16 mouse cellular contexts compared by ENCODE assay signal in the genomic region with DNA sequence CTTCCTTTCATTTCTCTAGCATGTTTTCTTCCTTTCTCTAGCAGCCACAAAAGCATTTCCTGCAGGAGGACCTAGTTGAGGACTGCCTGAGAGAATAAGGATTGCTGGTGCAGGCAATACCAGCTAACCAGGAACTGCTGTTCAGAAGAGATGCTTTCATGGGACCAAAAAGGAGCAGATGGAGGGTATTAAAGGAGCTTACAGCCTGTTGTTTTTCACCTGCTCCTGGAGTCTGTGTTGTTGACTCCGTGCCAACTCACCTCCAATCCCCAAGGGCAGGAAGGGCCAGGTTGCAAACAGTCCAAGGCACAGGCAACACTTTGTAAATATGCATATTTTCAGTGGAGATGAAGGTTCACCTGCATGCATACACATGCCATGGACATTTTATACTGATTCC.
A peak's percentile ranks its signal among the peaks of the same experiment; 100 is the strongest.
DNase-seq lines count a peak whose midpoint lies in the region; ATAC-seq and TF ChIP-seq lines count a peak whose summit lies in the region.
"Had no signal": no experiment of that assay in that cellular context is flagged by ENCODE, and none has a peak within 500 bp of the region (broad histone marks: within the 10 kb centered on the region; RNA-seq: fewer than 3 reads in every experiment).

No protein-coding gene starts in this region.

- no peaks in the 10 kb centered on the region for H3K36me3 ChIP-seq in kidney, embryonic 16.5 days (ENCODE audit: insufficient read depth, low read length)
- H3K36me3 ChIP-seq in forebrain, embryonic 16.5 days (ENCODE audit: control insufficient read depth, insufficient read depth), result no peaks in the 10 kb centered on the region
- H3K36me3 ChIP-seq: heart, embryonic 13.5 days; intestine, embryonic 15.5 days; lung, embryonic 15.5 days had no signal

- no peaks in the 10 kb centered on the region for H3K9me3 ChIP-seq in kidney, embryonic 16.5 days (ENCODE audit: low read length)
- H3K9me3 ChIP-seq in forebrain, embryonic 16.5 days (ENCODE audit: control insufficient read depth, low read length), result no peaks in the 10 kb centered on the region
- H3K9me3 ChIP-seq: heart, embryonic 13.5 days; intestine, embryonic 15.5 days; lung, embryonic 15.5 days had no signal

- whole genome bisulfite sequencing in kidney, embryonic 16.5 days, result 65% methylated on average over 1 of the region's 1 CpGs
- WGBS in forebrain, embryonic 16.5 days, result 57% methylated on average over 1 of the region's 1 CpGs
- 54% methylated on average over 1 of the region's 1 CpGs for WGBS in lung, adult 2 months

- H3K4me3 ChIP-seq in kidney, embryonic 16.5 days (ENCODE audit: low read length), result no peak overlapping the region
- H3K4me3 ChIP-seq in forebrain, embryonic 16.5 days (replicated peaks; ENCODE audit: low read length), result no peak overlapping the region
- H3K4me3 ChIP-seq in lung, adult 2 months (replicated peaks; ENCODE audit: extremely low read depth, low read depth, low read length), result no peak overlapping the region
- H3K4me3 ChIP-seq: heart, embryonic 13.5 days; intestine, embryonic 15.5 days; lung, embryonic 15.5 days had no signal

- peak; percentile 33 for DNase-seq in kidney, adult 18-20 months
- DNase-seq in cerebellum, adult 18-20 months, result peak; percentile 20 to 21
- no peak for DNase-seq in lung, adult 2 months
- no peak for DNase-seq in ovary, postnatal 10 days (ENCODE audit: low spot score)
- no peak for DNase-seq in lung, postnatal 10 days
- DNase-seq: adrenal gland, adult 8-10 months; liver; right cerebral cortex, postnatal 14 days; thymus, postnatal 4 days had no signal

- H3K4me1 ChIP-seq in kidney, embryonic 16.5 days (ENCODE audit: insufficient read depth, low read length), result no peaks in the 10 kb centered on the region
- no peaks in the 10 kb centered on the region for H3K4me1 ChIP-seq in forebrain, embryonic 16.5 days (replicated peaks; ENCODE audit: control insufficient read depth, insufficient read depth, low read length)
- no peaks in the 10 kb centered on the region for H3K4me1 ChIP-seq in lung, adult 2 months (ENCODE audit: control insufficient read depth, insufficient read depth, low read length)
- H3K4me1 ChIP-seq: heart, embryonic 13.5 days; intestine, embryonic 15.5 days; lung, embryonic 15.5 days had no signal

- H3K27ac ChIP-seq in kidney, embryonic 16.5 days (ENCODE audit: low read length), result no peak overlapping the region
- H3K27ac ChIP-seq in forebrain, embryonic 16.5 days (ENCODE audit: low read length), result peak overlapping the region; percentile 37; the same call in 1 of the 2 replicates
- H3K27ac ChIP-seq: heart, embryonic 13.5 days; intestine, embryonic 15.5 days; lung, embryonic 15.5 days; stomach, postnatal 0 days had no signal

- H3K4me2 ChIP-seq in kidney, embryonic 16.5 days (replicated peaks; ENCODE audit: low read depth, low read length), result no peak overlapping the region
- H3K4me2 ChIP-seq in forebrain, embryonic 16.5 days (ENCODE audit: low read length), result no peak overlapping the region
- H3K4me2 ChIP-seq: heart, embryonic 13.5 days; intestine, embryonic 15.5 days; lung, embryonic 15.5 days had no signal

- ATAC-seq in kidney, embryonic 16.5 days (ENCODE audit: low FRiP score, low TSS enrichment), result no peak
- peak; percentile 56 for ATAC-seq in cerebellum, adult (ENCODE audit: insufficient number of reproducible peaks, low FRiP score, low TSS enrichment)
- ATAC-seq in forebrain, embryonic 16.5 days, result no peak
- ATAC-seq: intestine, embryonic 15.5 days had no signal

- TF ChIP-seq CTCF in lung, adult 2 months (IDR thresholded peaks at IDR 0.05; ENCODE audit: insufficient read depth, low read length), result no peak

- no peaks in the 10 kb centered on the region for H3K27me3 ChIP-seq in kidney, embryonic 16.5 days (ENCODE audit: insufficient read depth, low read length)
- H3K27me3 ChIP-seq in forebrain, embryonic 16.5 days (replicated peaks; ENCODE audit: control insufficient read depth, insufficient read depth, low read length), result no peaks in the 10 kb centered on the region
- H3K27me3 ChIP-seq: heart, embryonic 13.5 days; intestine, embryonic 15.5 days; lung, embryonic 15.5 days had no signal

- no peak for TF ChIP-seq POLR2A in lung, adult 2 months (IDR thresholded peaks at IDR 0.05; ENCODE audit: borderline replicate concordance, extremely low read depth, low read depth, low read length)

- H3K9ac ChIP-seq in kidney, embryonic 16.5 days (replicated peaks; ENCODE audit: low read length), result no peak overlapping the region
- no peak overlapping the region for H3K9ac ChIP-seq in forebrain, embryonic 16.5 days (replicated peaks; ENCODE audit: low read depth, low read length)
- H3K9ac ChIP-seq: heart, embryonic 13.5 days; intestine, embryonic 15.5 days; lung, embryonic 15.5 days had no signal

Comparison
In these comparisons a context has a peak if more than half of its experiments do, and no peak if none do; other contexts are left out.
1. DNase-seq: peak in kidney, adult 18-20 months (single experiment) and cerebellum, adult 18-20 months (2 of 2); none in lung, adult 2 months (single experiment), ovary, postnatal 10 days (single experiment) and lung, postnatal 10 days (single experiment).